Mouse (Mus musculus) gastrocnemius, adult 8-10 months (tissue): ENCODE measurements around the gene Bhlha9. TPM values are rescaled to one million over a fixed set of nuclear protein-coding genes. Genes with fewer than 3 reads are reported as not detected.
"Not testable (repeated sequence)": the region's sequence is repeated elsewhere in the genome, so short reads cannot be mapped to it uniquely, and the experiment has no call there.

Experiments used
- DNase-seq, 2 experiments: peaks; one replicate each; pipeline ENCODE4 v3.0.0; 2022; ENCODE audit warnings: low spot score in 2 of 2
- total RNA-seq, 4 experiments: library from RNA; stranded (reverse); gene quantifications; 2 replicates each; pipeline ENCODE4 v1.2.4; 2022

Bhlha9 gene
- total RNA-seq, 4 experiments from 2014 or later: not detected

- no peak for DNase-seq
These were observed 10.3 kb upstream of the Bhlha9 start for GRCm38 (mm10) chr11:76661790-76662468.

DNA sequence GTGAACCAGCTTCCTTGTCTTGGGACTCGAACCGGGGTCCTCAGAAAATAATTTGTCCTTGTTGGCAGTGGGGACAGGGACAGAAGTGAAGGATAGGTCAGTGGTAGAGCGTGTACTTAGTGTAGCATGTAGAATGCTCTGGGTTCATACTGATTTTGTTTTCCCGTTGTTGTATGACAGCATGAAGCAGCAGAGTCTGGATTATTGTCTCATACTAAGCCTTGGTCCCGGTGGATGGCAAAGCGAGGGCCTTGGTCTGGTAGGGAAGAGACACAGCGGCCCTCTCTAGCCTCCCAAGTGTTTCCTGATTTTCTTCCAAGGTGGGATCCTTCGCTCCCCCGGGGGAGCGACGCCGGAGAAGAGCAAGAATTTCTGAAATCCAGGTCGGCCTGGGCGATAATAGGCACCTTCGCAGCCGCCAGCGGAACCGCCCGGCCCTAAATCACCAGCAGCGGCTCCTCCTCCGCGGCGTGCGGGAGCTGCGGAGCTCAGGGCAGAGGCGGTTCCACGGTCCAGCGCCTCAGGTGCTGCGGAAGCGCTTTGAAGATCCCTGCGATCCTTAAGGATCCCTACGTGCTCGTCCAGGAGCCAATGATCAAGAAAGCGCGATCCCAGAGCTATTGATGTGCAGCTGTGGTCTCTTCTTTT, 6.1 kb upstream of the Bhlha9 start:
- DNase-seq: no peak

DNA sequence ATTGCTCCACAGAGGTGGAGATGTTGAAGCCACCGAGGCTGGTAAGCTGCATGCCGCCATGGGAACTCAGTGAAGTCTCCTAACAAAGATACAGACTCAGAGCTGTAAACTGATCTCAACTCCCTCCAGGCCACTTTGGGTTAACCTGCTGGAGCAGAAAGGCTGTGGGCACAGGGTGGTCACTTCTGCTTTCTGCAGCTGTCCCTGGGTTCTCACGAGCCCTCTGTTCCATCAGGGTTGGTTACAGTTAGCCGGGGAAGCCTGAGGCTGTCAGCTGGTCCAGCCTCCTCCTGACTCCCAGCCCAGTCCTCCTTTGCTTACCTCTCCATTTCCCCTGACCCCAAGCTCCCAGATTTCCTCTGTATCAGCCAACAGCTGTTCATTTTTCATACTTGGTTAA, 4.5 kb upstream of the Bhlha9 start:
- no peak for DNase-seq

DNA sequence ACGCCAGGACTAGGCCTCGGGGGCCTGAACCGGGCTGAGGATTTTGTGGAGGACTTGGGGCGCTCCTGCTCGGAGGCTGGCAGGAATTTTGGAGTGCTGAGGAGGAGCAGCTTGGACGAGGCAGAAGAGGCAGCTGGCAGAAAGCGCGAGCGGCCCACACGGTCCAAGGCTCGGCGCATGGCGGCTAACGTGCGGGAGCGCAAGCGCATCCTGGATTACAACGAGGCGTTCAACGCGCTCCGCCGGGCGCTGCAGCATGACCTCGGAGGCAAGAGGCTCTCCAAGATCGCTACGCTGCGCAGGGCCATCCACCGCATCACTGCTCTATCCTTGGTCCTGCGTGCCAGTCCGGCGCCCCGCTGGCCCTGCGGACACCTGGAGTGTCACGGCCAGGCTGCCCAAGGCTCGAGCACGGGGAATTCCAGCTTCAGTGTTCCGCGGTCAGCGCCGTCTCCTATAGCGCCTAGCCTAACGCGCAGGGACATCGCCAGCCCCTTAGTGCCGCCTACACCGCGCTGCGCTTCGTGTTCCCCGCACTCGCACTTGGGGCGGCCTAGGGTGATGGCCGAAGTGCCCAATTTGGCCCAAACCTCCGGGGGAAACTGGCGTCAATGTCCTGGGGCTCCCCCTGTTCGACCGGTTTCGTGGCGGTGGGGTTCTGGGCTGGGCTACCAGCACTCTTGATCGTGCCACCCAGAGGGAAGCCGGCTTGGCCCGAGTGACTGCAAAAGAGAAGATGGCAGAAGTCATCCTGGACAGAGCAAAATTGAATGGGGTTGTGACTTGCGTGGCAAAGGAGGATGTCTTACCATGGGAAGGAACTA, 503 bp downstream of the Bhlha9 start:
- DNase-seq: no peak

DNA sequence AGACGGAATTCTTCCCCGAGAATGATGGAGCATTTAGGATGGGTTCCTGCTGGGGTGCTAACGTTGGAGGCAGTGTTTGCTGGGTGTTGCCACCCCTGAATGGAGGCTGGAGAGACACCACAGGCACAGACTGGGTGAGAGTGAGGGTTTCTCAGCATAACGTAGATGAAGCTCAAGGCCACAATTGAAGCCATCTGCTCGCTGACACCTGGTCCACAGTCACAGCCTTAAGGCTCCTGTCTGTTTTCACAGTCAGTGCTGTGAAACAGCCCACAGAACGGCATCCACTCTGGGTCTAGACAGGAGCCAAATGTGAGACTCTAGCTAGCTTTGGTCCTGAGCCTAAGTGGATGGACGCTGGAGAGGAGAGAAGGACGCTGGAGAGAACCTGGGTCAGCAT, 1.9 kb downstream of the Bhlha9 start:
- no peak for DNase-seq

DNA sequence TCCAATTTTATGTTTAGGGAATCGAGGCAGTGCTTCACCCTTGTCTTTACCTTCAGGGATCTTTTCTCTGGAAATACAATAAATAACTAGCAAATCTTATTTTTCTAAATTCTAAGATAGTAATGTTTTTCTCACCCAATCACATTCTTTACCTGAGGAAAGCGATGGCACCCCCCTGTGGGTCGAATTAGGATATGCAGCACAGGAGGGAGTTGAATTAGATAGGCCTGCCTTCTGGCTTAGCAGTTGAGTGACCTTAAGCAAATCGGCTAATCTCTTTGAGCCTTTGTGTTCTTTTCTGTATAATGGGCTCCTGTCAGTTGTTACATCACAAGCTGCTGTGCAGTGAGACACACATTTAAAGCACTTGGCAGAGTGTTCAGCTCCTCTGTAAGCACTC, 2.4 kb downstream of the Bhlha9 start:
- no peak for DNase-seq

GRCm38 (mm10) chr11:76679508-76679907, 7.2 kb downstream of the Bhlha9 start, which contains the start of gene Trarg1:
TSS of gene Trarg1 (plus strand) at chr11:76679808.
- DNase-seq: not testable (repeated sequence)

DNA sequence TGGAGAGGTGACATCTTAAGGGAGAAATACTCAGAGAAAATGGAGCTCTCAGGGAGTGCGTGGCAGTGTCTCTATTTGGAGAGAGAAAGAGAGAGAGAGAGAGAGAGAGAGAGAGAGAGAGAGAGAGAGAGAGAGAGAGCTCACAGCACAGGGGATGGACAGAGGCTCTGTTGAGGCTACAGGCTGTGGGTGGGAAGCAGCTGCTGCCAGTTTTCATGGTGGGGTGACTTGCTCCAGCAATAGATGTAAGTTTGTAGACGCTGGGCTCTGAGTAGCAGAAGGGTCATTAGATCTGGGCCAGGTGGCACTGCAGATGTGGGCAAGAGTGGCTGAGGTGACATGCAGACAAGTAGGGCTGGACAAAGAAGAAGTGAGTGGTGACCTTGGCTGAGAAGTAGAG, 13.3 kb downstream of the Bhlha9 start:
- DNase-seq: no peak

DNA sequence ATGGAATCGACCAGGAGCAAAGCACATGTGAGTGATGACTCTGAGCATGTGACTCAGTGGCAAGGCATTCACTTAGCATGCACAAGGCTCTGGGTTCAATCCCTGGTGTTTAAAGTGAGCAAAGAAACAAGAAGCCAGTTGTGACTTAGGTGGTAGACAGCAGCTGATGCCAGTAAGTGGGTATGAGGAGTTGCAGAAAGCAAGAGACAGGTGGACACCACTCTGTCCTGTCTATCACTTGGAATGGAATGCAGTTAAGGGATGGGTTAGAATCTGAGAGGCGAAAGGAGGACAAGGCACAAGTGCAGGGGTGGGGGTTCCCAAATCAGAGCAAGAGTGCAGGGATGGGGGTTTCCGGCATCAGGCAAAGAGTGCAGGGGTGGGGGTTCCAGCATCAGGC, 19.8 kb downstream of the Bhlha9 start:
- DNase-seq: no peak

DNA sequence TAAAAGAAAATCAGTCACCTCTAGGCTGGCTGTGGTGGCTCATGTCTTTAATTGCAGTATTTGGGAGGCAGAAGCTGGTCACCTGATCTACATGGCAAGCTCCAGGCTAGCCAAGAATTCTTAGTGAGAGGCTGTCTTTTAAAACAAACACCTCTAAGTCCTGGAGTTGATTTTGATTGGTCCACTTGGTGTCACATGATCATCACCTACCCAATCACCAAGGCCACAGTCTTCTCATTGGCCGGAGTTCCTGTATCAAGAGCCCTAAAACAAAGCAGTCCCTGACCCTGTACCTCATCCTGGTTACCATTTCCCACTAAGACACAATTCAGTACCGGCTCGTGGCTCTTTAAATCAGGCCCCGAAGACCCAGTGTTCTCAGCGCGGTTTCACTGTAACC, 23.5 kb downstream of the Bhlha9 start:
- no peak for DNase-seq

DNA sequence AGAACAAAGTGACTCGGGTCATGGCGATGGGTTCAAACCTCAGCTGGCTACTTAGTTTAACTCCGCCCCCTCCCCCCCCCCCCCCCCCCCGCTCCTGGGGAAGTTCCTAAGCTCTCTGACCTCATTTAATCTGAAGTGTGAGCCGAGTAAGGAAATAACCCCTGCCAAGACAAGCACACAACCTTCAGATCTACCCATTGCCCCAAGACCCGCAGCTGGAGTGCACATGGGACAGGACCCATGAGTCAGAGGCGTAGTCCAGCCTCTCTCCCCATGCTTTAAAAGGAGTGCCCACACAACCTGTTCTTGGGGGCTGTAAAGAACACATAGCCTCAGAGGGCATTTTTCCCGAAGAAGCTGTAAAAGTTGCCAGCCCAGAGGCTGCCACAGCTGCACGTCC, 27.4 kb downstream of the Bhlha9 start:
- DNase-seq: no peak

DNA sequence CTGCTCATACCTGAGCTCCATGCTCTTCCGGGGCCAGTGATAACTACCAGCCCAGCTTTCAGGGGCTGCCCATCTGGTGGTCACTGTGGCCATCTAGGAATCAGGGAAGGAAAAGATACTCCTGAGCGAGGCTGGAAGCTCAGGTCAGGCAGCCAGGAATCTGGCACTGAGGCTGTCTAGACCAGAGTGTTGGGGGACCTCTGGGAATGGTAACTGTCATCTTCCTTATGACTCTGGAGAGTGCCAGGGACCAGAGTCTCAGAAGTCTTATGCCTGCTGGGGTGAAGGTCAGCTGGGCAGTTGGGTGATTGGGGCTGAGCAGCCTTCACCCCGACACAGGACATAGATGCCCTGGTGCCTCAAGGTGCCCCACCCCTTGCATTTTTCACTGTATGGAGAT, 35.4 kb downstream of the Bhlha9 start:
- DNase-seq: no peak

DNA sequence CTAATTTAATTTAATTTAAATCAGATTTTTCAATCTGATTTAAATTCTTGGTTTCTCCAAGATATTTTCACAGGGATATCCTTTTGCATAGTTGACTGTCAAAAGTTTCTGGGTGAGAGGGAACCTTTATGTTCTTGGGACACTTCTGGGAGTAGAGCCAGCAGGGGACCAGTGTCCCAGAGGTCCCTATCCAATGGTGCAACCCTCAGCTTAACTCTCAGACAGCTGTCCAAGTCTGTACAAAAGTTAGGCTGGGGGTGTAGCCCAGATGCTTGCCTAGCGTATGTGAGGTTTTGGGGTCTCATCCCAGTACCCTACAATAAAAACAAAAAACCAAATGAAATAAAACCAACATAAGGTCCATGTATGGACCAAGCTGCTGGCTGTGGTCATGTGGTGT, 35.8 kb downstream of the Bhlha9 start:
- DNase-seq: no peak

DNA sequence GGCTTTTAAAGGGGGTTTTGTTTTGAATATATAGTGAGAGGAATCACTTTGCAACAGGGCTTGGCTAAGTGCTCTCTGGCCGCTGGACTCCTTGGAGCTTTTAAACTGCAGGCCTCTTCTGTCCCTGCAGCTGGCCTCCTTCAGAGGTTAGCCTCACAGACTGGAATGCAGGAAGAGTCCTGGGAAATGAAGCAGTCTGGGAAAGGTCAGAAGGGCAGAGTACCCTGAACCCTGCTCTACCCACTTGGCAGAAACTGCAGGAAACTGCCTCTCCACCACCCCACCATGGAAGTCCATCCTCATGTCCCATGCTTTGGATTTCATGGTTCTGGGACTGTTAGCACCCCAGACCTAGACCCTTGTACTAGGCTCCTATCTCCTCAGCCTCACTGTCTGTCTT, 36.6 kb downstream of the Bhlha9 start:
- DNase-seq: no peak

- peak; percentile 28 to 48 for DNase-seq
These were observed 37.6 kb downstream of the Bhlha9 start for GRCm38 (mm10) chr11:76709625-76710452.

GRCm38 (mm10) chr11:76717000-76717399, 44.7 kb downstream of the Bhlha9 start:
- DNase-seq: no peak

Other genes starting within 250 kb of the Bhlha9 start
- gene Abr, start 50.2 kb upstream of the Bhlha9 start, total RNA-seq: 10 to 100 TPM in 1 of 4 experiments, 1 to 10 TPM in 3; 5.5 to 10.6 (median 6.4) TPM
- gene Trarg1, start 7.3 kb downstream of the Bhlha9 start, total RNA-seq: 1 to 10 TPM in 3 of 4 experiments, under 1 TPM in 1; 0.61 to 5.9 (median 2.1) TPM
- 10 to 100 TPM; 15.9 to 26.4 (median 18.8) TPM for gene Gosr1, start 91.1 kb downstream of the Bhlha9 start, total RNA-seq
- gene Cpd, start 174.5 kb downstream of the Bhlha9 start, total RNA-seq: 10 to 100 TPM; 26.9 to 31.3 (median 28.8) TPM
- gene Tmigd1, start 229.7 kb downstream of the Bhlha9 start, total RNA-seq: not detected